Mouse (Mus musculus) MEL (cell line): ENCODE results near the gene Upf2.

Experiments used
- CHD2 ChIP-seq: IDR thresholded peaks from 2 replicates; pipeline ENCODE4 v1.6.1; 2011; ENCODE audit warnings: low read length, improper control_type of control experiment
- CTCF ChIP-seq, 3 experiments: IDR thresholded peaks in 2 of 3; conservative IDR thresholded peaks in 1 of 3; 2 replicates each; pipeline ENCODE4 v1.5.1; 2011 to 2012; ENCODE audit warnings: low read length in 3 of 3, low read depth in 2 of 3, mild to moderate bottlenecking in 2 of 3, improper control_type of control experiment in 1 of 3, inconsistent platforms in 1 of 3, mixed read lengths in 1 of 3, moderate library complexity in 1 of 3; ENCODE audit not compliant: control insufficient read depth in 1 of 3, insufficient read depth in 1 of 3, poor library complexity in 1 of 3, severe bottlenecking in 1 of 3
- EP300 ChIP-seq, 2 experiments: IDR thresholded peaks; 2 replicates each; pipeline ENCODE4 v1.6.1; 2011; ENCODE audit warnings: improper control_type of control experiment in 2 of 2, low read length in 2 of 2, low read depth in 1 of 2, mild to moderate bottlenecking in 1 of 2
- ETS1 ChIP-seq: IDR thresholded peaks from 2 replicates; pipeline ENCODE4 v1.6.1; 2012; ENCODE audit warnings: low read depth, mild to moderate bottlenecking, inconsistent platforms, low read length, improper control_type of control experiment, moderate library complexity
- GABPA ChIP-seq: IDR thresholded peaks from 2 replicates; pipeline ENCODE4 v1.6.1; 2012; ENCODE audit warnings: low read depth, mild to moderate bottlenecking, inconsistent platforms, low read length, improper control_type of control experiment, moderate library complexity
- HCFC1 ChIP-seq: IDR thresholded peaks from 2 replicates; pipeline ENCODE4 v1.6.1; 2012; ENCODE audit warnings: low read depth, mild to moderate bottlenecking, inconsistent platforms, low read length, improper control_type of control experiment, moderate library complexity
- KAT2A ChIP-seq: conservative IDR thresholded peaks from 2 replicates; pipeline ENCODE4 v1.6.1; 2012; ENCODE audit warnings: low read depth, low read length, improper control_type of control experiment, inconsistent platforms
- POLR2AphosphoS2 ChIP-seq: IDR thresholded peaks from 2 replicates; pipeline ENCODE4 v1.6.1; 2011; ENCODE audit warnings: low read length, improper control_type of control experiment
- RAD21 ChIP-seq: IDR thresholded peaks from 2 replicates; pipeline ENCODE4 v1.6.1; 2011; ENCODE audit warnings: mild to moderate bottlenecking, low read depth, low read length, improper control_type of control experiment
- RCOR1 ChIP-seq: IDR thresholded peaks from 2 replicates; pipeline ENCODE4 v1.6.1; 2012; ENCODE audit warnings: low read depth, mild to moderate bottlenecking, inconsistent platforms, low read length, improper control_type of control experiment
- SIN3A ChIP-seq: IDR thresholded peaks from 2 replicates; pipeline ENCODE4 v1.6.1; 2012; ENCODE audit warnings: low read length, improper control_type of control experiment, inconsistent platforms
- ZMIZ1 ChIP-seq: IDR thresholded peaks from 2 replicates; pipeline ENCODE4 v1.6.1; 2012; ENCODE audit warnings: low read depth, mild to moderate bottlenecking, inconsistent platforms, low read length, improper control_type of control experiment, moderate library complexity

- TF ChIP-seq CTCF (IDR thresholded peaks at IDR 0.05 in 2 of 3, conservative IDR thresholded peaks at IDR 0.05 in 1 of 3; ENCODE audit: control insufficient read depth in 1 of 3, insufficient read depth in 1 of 3, low read depth in 2 of 3, low read length in 3 of 3, poor library complexity in 1 of 3, severe bottlenecking in 1 of 3): no peak
- TF ChIP-seq EP300 (IDR thresholded peaks at IDR 0.05; ENCODE audit: low read depth in 1 of 2, low read length in 2 of 2): no peak
- TF ChIP-seq RCOR1: no peak
- TF ChIP-seq ZMIZ1: no peak
- no peak for TF ChIP-seq ETS1
- TF ChIP-seq SIN3A: no peak
- TF ChIP-seq KAT2A: no peak
- no peak for TF ChIP-seq CHD2
- no peak for TF ChIP-seq RAD21
- no peak for TF ChIP-seq GABPA
- TF ChIP-seq POLR2AphosphoS2: no peak
- TF ChIP-seq HCFC1: no peak
These were observed 11.0 kb downstream of the Upf2 start for GRCm38 (mm10) chr2:5962265-5962664.
